Mouse (Mus musculus): ENCODE data around the gene Nxf1.

DNA sequence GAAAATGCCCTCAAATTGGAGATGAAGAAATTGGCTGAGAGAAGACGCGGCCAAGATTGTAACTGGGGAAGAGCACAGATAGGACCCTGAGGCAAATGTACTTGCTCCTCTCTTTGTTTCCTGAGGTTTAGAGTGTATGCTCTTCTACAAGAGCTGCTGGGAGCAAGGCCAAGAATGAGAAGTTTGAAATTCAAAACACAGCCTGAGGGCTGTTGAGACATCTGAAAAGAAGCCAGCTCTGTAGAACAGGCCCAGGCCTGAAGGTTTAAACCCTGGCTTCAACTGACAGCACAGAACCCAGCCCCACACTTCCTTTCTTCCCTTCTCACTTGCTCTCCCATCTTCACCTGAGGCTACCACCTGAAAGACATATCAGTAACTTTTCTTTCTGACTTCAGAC lies 46.8 kb upstream of the Nxf1 start:
- TF ChIP-seq CTCF (conservative IDR thresholded peaks at IDR 0.05; ENCODE audit: low read length) (no peak), POU5F1 (IDR thresholded peaks at IDR 0.05; ENCODE audit: borderline replicate concordance, low read length) (no peak), NANOG (IDR thresholded peaks at IDR 0.05; ENCODE audit: borderline replicate concordance, low read length) (no peak)
